Mouse (Mus musculus): ENCODE measurements at regions not wholly inside any gene's neighbourhood (a gene's known extent, or its start where the extent isn't known, plus 50 kb on each side); places are given as distances from the start of the nearest gene placed in this dataset.

DNA sequence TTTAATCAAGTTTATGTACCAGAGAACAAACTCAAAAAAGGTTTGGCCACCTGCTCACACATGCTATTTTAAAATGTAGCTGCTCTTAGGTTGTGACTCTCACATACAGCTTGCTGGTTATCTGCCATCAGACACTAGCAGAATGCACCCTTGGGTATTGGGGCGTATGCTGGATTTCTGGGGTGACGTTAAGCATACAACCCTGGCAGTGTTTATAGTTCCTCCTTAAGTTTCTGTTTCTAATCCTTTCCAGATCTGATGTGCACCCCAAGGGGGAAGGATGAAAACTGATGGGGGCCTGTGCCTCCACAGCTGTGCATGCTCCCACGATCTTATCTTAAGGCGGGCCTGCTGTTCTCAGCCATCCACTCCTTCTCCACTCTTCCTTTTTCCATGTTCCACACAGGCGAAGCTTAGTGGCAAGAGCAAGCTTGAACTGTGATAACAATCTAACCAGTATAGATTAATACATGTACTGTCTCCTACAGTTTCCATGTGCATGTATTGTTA lies 164.8 kb upstream of the 4930583I09Rik start:
- TF ChIP-seq POLR2A (IDR thresholded peaks at IDR 0.05; ENCODE audit: borderline replicate concordance, extremely low read depth, insufficient read depth, insufficient read length, poor library complexity, severe bottlenecking) (no peak), CTCF (IDR thresholded peaks at IDR 0.05; ENCODE audit: borderline replicate concordance, extremely low read depth, insufficient read depth, insufficient read length) (no peak)
